Mouse (Mus musculus): Measurements from ENCODE around the gene Prkg1.

DNA sequence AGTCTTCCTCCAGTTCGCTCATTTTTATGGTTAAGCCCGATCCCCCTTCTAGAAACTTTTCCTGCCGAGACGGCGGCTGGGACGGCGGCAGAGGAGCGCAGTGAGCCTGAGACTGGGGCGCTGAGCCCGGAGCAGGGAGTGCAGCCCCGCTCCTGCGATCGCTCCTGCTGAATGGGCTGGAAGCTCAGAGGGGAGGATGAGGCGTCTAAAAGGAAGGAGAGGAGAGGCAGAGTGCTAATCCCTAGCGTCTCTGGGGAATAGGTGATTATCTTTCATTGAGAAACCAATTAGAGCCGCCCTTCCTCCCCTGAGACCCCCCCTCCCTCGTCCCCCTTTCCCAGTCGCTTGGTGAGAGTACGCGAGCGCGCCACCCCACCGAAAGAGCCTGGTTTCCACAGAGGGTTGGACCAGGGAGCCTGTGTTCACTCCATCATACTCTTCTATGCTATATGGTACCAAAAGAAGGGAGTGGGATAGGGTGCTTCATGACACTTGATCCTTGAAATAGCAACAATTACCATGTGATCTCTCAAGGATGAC lies at the start of gene Prkg1:
- TF ChIP-seq GATA1 (IDR thresholded peaks at IDR 0.05; ENCODE audit: borderline replicate concordance, low read length) (no peak), FLI1 (IDR thresholded peaks at IDR 0.05; ENCODE audit: low read length) (no peak)
